Mouse (Mus musculus): ENCODE data around the gene Psmd11. TPM values are rescaled to one million over a fixed set of nuclear protein-coding genes. Genes with fewer than 3 reads are reported as not detected.
A peak's percentile ranks its signal among the peaks of the same experiment; 100 is the strongest.

The Psmd11 gene
- total and polyA plus RNA-seq, 2 experiments from 2014 or later: 31.2 to 272 TPM

DNA sequence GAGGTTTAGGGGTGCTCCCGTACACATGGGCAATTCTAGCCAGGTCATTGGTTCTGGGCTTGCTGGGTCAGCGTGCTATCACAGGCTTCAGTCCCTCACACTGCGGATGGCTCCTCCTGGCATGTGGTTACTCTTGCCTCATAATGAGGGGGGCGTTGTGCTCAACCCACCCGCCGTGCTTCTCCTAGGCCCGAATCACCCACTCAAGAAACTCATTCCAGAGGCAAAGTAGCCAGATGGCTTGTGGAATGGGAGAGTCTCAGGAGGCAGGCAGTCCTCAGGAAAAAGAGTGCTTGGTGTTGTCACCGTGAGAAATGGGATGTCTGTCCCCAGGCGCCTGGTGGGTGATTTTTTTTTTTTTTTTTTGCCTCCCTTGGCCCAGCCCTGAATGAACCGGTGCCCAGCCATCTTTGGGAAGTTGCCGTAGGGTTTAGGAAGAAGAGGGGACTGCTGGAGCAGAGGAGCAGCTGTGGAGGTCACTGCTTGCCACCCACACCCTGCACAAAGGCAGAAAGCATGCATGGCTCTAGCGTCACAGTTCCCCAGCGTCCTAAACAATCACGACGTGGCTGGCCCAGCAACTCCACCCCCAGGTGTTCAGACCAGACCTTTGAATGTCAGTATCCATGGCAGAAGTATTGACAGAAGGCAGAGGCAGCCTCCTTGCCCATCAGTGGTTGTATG lies 59.6 kb downstream of the Psmd11 start:
- no peak overlapping the region for H3K4me2 ChIP-seq (ENCODE audit: low read depth, low read length)
- DNase-seq (ENCODE audit: low spot score): no peak
- H3K9me3 ChIP-seq (ENCODE audit: low read length): no peaks in the 10 kb centered on the region
- H3K27me3 ChIP-seq (ENCODE audit: insufficient read depth, low read length): no peaks in the 10 kb centered on the region
- no peak for TF ChIP-seq CTCF (IDR thresholded peaks at IDR 0.05; ENCODE audit: low read depth)
- no peak overlapping the region for H3K9ac ChIP-seq (replicated peaks; ENCODE audit: low read length)
- no peak for ATAC-seq
- peaks cover 35% of the 10 kb centered on the region for H3K4me1 ChIP-seq (ENCODE audit: insufficient read depth, low read length)
- no peaks in the 10 kb centered on the region for H3K36me3 ChIP-seq (ENCODE audit: insufficient read depth, low read length)
- H3K4me3 ChIP-seq (ENCODE audit: low read length): no peak overlapping the region
- WGBS: 48% methylated on average over 15 of the region's 15 CpGs
- H3K27ac ChIP-seq: no peak overlapping the region

DNA sequence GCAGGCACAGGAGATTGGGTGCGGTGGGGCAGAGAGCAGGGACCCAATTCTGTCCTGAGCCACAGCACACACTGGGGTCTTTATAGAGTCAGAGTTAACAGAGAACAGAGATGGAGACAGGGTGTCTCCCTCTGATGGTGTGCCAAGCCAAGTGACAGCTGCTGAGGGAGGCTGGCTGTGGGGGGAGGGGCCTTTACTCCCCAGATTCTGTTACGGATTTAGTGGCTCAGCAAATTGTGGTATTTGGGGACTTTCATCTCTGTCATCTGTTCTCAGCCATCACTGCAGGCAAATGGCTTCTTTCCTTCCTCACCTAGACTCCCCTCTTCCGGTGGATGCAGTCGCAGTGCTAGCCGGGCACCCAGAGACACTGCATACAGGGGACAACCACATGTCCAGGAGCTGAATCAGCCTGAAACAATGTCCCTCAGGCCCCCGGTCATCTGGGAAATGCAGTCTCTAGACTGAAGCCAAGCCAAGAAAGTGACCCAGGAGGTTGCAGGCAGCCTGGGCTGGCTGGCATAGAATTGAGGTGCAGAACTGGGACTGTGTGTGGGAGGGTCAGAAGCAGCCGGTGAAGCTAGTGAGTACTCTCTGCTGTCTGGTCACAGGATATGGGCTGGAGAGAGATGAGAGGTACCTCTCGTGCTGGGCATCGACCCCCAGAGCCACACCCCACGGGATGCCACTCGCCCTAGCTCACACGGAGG lies 60.9 kb downstream of the Psmd11 start:
- no peaks in the 10 kb centered on the region for H3K27me3 ChIP-seq (ENCODE audit: insufficient read depth, low read length)
- H3K36me3 ChIP-seq (ENCODE audit: insufficient read depth, low read length): no peaks in the 10 kb centered on the region
- WGBS: 36% methylated on average over 12 of the region's 12 CpGs
- no peaks in the 10 kb centered on the region for H3K9me3 ChIP-seq (ENCODE audit: low read length)
- ATAC-seq: 0 out of 2 replicates have a peak, but pooled peaks have one; percentile 29
- no peak overlapping the region for H3K4me3 ChIP-seq (ENCODE audit: low read length)
- H3K4me2 ChIP-seq (ENCODE audit: low read depth, low read length): no peak overlapping the region
- H3K27ac ChIP-seq: 0 out of 2 replicates have a peak overlapping the region, but pooled peaks have one; percentile 32
- DNase-seq (ENCODE audit: low spot score): no peak
- peaks cover 26% of the 10 kb centered on the region for H3K4me1 ChIP-seq (ENCODE audit: insufficient read depth, low read length)
- H3K9ac ChIP-seq (replicated peaks; ENCODE audit: low read length): peak overlapping the region; percentile 14; the same call in 1 of the 2 replicates
- TF ChIP-seq CTCF (IDR thresholded peaks at IDR 0.05; ENCODE audit: low read depth): no peak

DNA sequence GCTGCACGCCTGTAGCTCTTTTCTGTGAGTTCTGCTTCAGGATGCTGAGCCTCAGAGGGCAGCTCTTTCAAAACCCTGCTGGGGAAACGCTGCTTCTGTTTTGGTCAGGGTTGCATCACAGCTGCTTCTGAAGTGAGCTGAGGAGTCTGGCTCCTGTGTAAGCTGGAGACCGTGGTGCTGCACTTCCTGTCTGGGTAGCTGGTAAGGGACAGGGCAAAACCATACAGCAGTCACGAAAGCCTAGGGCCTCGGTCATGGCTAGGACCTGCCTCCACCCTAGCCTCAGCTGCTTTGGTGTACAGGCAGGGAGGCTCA lies 61.4 kb downstream of the Psmd11 start:
- ATAC-seq (0 out of 2 replicates have a peak, but pooled peaks have one; percentile 8), DNase-seq (ENCODE audit: low spot score) (no peak)
- Histone ChIP-seq H3K9me3 (ENCODE audit: low read length) (no peaks in the 10 kb centered on the region), H3K36me3 (ENCODE audit: insufficient read depth, low read length) (no peaks in the 10 kb centered on the region), H3K4me3 (ENCODE audit: low read length) (no peak overlapping the region), H3K27me3 (ENCODE audit: insufficient read depth, low read length) (no peaks in the 10 kb centered on the region), H3K4me1 (ENCODE audit: insufficient read depth, low read length) (peaks cover 21% of the 10 kb centered on the region), H3K27ac (0 out of 2 replicates have a peak overlapping the region, but pooled peaks have one; percentile 32), H3K9ac (replicated peaks; ENCODE audit: low read length) (0 out of 2 replicates have a peak overlapping the region, but pooled peaks have one; percentile 14), H3K4me2 (ENCODE audit: low read depth, low read length) (no peak overlapping the region)
- WGBS: 43% methylated on average over 5 of the region's 5 CpGs
- TF ChIP-seq CTCF (IDR thresholded peaks at IDR 0.05; ENCODE audit: low read depth): no peak

DNA sequence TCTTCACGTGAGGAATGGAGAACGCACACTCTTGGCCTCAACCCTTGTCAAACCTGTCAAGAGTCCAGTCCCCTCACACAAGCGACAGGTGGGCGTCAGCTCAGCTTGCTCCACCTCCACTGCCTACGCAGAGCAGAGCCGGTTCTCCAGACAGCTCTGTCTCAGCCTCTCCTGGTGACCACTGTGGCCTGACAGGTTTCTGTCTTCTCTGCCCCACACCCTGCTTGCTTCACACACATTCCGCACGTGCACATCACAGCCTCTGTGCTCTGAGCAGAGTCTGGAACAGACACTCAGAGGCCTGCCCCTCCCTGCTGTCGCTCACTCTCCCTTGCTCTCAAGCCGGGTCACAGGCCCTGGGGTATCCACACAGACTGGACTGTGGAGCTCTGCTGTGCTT lies 62.4 kb downstream of the Psmd11 start:
- Histone ChIP-seq H3K36me3 (ENCODE audit: insufficient read depth, low read length) (no peaks in the 10 kb centered on the region), H3K9ac (replicated peaks; ENCODE audit: low read length) (no peak overlapping the region), H3K9me3 (ENCODE audit: low read length) (no peaks in the 10 kb centered on the region), H3K4me3 (ENCODE audit: low read length) (no peak overlapping the region), H3K4me1 (ENCODE audit: insufficient read depth, low read length) (peaks cover 17% of the 10 kb centered on the region; the same call in 1 of the 2 replicates), H3K27me3 (ENCODE audit: insufficient read depth, low read length) (no peaks in the 10 kb centered on the region), H3K4me2 (ENCODE audit: low read depth, low read length) (no peak overlapping the region), H3K27ac (no peak overlapping the region)
- ATAC-seq (no peak), DNase-seq (ENCODE audit: low spot score) (no peak)
- 77% methylated on average over 10 of the region's 10 CpGs for WGBS
- TF ChIP-seq CTCF (IDR thresholded peaks at IDR 0.05; ENCODE audit: low read depth): no peak

DNA sequence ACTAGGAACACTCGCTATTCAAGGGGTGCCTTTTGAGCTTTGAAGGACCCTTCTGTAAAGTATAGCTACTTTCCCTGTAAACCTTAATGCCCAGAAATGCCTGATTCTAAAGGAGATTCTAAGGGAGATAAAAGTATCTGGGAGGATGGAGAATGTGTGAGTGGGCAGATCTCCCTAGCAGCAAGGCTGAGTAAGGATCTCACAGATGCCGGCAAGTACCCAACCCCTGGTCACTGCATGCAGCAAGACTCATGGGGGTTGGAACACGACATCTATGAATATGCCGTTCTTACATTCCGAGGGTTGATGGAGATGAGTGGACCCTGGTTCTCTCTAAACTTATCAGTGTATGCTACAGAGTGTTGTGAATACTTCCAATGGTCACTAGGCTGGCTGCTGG lies 64.8 kb downstream of the Psmd11 start:
- Histone ChIP-seq H3K9me3 (ENCODE audit: low read length) (no peaks in the 10 kb centered on the region), H3K27me3 (ENCODE audit: insufficient read depth, low read length) (no peaks in the 10 kb centered on the region), H3K4me2 (ENCODE audit: low read depth, low read length) (no peak overlapping the region), H3K36me3 (ENCODE audit: insufficient read depth, low read length) (no peaks in the 10 kb centered on the region), H3K4me3 (ENCODE audit: low read length) (no peak overlapping the region), H3K9ac (replicated peaks; ENCODE audit: low read length) (no peak overlapping the region), H3K27ac (no peak overlapping the region), H3K4me1 (ENCODE audit: insufficient read depth, low read length) (peaks cover 13% of the 10 kb centered on the region; the same call in 1 of the 2 replicates)
- 94% methylated on average over 5 of the region's 5 CpGs for WGBS
- ATAC-seq (no peak), DNase-seq (ENCODE audit: low spot score) (no peak)
- no peak for TF ChIP-seq CTCF (IDR thresholded peaks at IDR 0.05; ENCODE audit: low read depth)

DNA sequence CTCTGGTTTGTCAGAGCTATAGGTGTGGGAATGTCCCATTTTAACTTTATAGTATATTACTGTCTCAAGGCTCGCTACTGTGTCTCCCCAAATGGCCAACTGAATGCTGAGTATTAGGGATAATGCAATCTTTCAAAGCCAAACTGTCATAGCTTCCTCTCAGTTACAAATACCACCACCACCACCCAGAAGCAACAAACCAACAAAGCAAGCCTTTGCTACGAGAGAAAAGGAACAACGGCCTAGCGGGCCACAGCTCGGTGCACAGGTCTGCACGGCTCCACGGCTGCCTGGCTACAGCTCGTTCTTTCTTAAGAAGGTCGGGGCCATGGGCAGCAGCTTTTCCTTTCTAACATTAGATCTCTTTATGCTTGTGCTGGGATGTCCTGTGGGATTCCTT lies 66.4 kb downstream of the Psmd11 start:
- Histone ChIP-seq H3K9me3 (ENCODE audit: low read length) (no peaks in the 10 kb centered on the region), H3K36me3 (ENCODE audit: insufficient read depth, low read length) (no peaks in the 10 kb centered on the region), H3K4me3 (ENCODE audit: low read length) (no peak overlapping the region), H3K27ac (no peak overlapping the region), H3K4me1 (ENCODE audit: insufficient read depth, low read length) (peaks cover 20% of the 10 kb centered on the region), H3K27me3 (ENCODE audit: insufficient read depth, low read length) (no peaks in the 10 kb centered on the region), H3K9ac (replicated peaks; ENCODE audit: low read length) (no peak overlapping the region), H3K4me2 (ENCODE audit: low read depth, low read length) (no peak overlapping the region)
- ATAC-seq (no peak), DNase-seq (ENCODE audit: low spot score) (no peak)
- 59% methylated on average over 9 of the region's 9 CpGs for WGBS
- no peak for TF ChIP-seq CTCF (IDR thresholded peaks at IDR 0.05; ENCODE audit: low read depth)

DNA sequence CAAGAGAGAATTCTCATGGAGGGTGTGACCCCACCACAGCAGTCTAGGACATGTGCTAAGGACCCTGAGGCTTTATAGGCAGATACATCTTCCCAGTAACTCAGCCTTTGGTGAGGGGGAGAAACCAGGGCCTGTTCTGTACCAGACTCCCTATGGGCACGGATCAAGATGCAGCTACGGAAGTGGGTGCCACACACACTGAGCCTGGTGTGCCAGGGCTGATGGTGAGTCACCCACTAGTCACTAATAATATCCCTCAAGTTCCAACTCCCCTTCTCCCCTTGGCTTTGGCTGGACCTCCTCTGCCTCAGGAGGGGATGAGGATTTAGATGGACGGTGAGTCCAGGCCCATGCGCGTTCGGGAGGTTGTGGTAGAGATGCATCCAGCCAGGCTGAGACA lies 67.6 kb downstream of the Psmd11 start:
- H3K27ac ChIP-seq: no peak overlapping the region
- 91% methylated on average over 6 of the region's 6 CpGs for WGBS
- H3K9me3 ChIP-seq (ENCODE audit: low read length): no peaks in the 10 kb centered on the region
- no peak for DNase-seq (ENCODE audit: low spot score)
- H3K4me1 ChIP-seq (ENCODE audit: insufficient read depth, low read length): peaks cover 21% of the 10 kb centered on the region
- no peak overlapping the region for H3K4me3 ChIP-seq (ENCODE audit: low read length)
- H3K27me3 ChIP-seq (ENCODE audit: insufficient read depth, low read length): no peaks in the 10 kb centered on the region
- ATAC-seq: no peak
- no peak overlapping the region for H3K4me2 ChIP-seq (ENCODE audit: low read depth, low read length)
- H3K9ac ChIP-seq (replicated peaks; ENCODE audit: low read length): no peak overlapping the region
- no peaks in the 10 kb centered on the region for H3K36me3 ChIP-seq (ENCODE audit: insufficient read depth, low read length)
- TF ChIP-seq CTCF (IDR thresholded peaks at IDR 0.05; ENCODE audit: low read depth): no peak
